Mouse (Mus musculus): ENCODE results near the gene Ostf1. TPM values are rescaled to one million over a fixed set of nuclear protein-coding genes. Genes with fewer than 3 reads are reported as not detected.

The Ostf1 gene
- total and polyA plus RNA-seq, 3 experiments, result 110 to 175 (median 131) TPM

- in situ Hi-C loops (cut with MboI; ENCODE audit: low pct_ligation_motif_present, low pct_unique_long_range_greater_than_20kb, low sequenced_read_pairs) (loop anchor here (25.0 kb wide), 1 partner anchor 244 kb away; no protein-coding TSS in a partner anchor), dilution Hi-C loops (cut with MboI; ENCODE audit: extremely low pct_ligation_motif_present, extremely low pct_unique_long_range_greater_than_20kb, low sequenced_read_pairs) (no loop called here)
- Histone ChIP-seq H3K27me3 (replicated peaks) (no peaks in the 10 kb centered on the region), H3K79me2 (replicated peaks; ENCODE audit: control insufficient read depth, extremely low read depth, insufficient read depth, poor library complexity, severe bottlenecking) (no peaks in the 10 kb centered on the region; the same call in none of the 2 replicates), H3K4me2 (ENCODE audit: insufficient read depth, low read depth, poor library complexity, severe bottlenecking) (no peak overlapping the region), H3K4me1 (ENCODE audit: control insufficient read depth in 1 of 2, insufficient read depth in 2 of 2) (peaks cover 0 to 24% of the 10 kb centered on the region in 2 experiments; a peak in 2 of 4 replicates), H3K27ac (ENCODE audit: insufficient read depth, low read depth) (no peak overlapping the region), H3K9me3 (replicated peaks; ENCODE audit: low read length) (no peaks in the 10 kb centered on the region), H3K9ac (ENCODE audit: insufficient read depth, low read depth) (no peak overlapping the region), H3K36me3 (replicated peaks in 1 of 2; ENCODE audit: control insufficient read depth in 1 of 2, insufficient read depth in 1 of 2, low read length in 1 of 2) (peaks cover 33 to 62% of the 10 kb centered on the region in 2 experiments), H3K4me3 (replicated peaks in 1 of 3; ENCODE audit: low read depth in 2 of 3, low read length in 2 of 3, poor library complexity in 1 of 3) (no peak overlapping the region)
- TF ChIP-seq ZNF384 (IDR thresholded peaks at IDR 0.05; ENCODE audit: low read depth, low read length), result no peak
- TF ChIP-seq ZKSCAN1 (IDR thresholded peaks at IDR 0.05; ENCODE audit: borderline replicate concordance, low read depth, low read length), result no peak
- DNase-seq (ENCODE audit: extremely low read depth), result no peak
Observed at GRCm38 (mm10) chr19:18592919-18593318, 38.7 kb downstream of the Ostf1 start.

GRCm38 (mm10) chr19:18590942-18591354 is 40.7 kb downstream of the Ostf1 start:
- DNase-seq (ENCODE audit: extremely low read depth), result no peak
- Histone ChIP-seq H3K9ac (ENCODE audit: insufficient read depth, low read depth) (no peak overlapping the region), H3K4me1 (ENCODE audit: control insufficient read depth in 1 of 2, insufficient read depth in 2 of 2) (peaks cover 0 to 11% of the 10 kb centered on the region in 2 experiments; a peak in 2 of 4 replicates), H3K27me3 (replicated peaks) (no peaks in the 10 kb centered on the region), H3K27ac (ENCODE audit: insufficient read depth, low read depth) (no peak overlapping the region), H3K36me3 (replicated peaks in 1 of 2; ENCODE audit: control insufficient read depth in 1 of 2, insufficient read depth in 1 of 2, low read length in 1 of 2) (peaks cover 37 to 80% of the 10 kb centered on the region in 2 experiments), H3K9me3 (replicated peaks; ENCODE audit: low read length) (no peaks in the 10 kb centered on the region), H3K4me3 (replicated peaks in 1 of 3; ENCODE audit: low read depth in 2 of 3, low read length in 2 of 3, poor library complexity in 1 of 3) (no peak overlapping the region), H3K79me2 (replicated peaks; ENCODE audit: control insufficient read depth, extremely low read depth, insufficient read depth, poor library complexity, severe bottlenecking) (no peaks in the 10 kb centered on the region; the same call in 1 of the 2 replicates), H3K4me2 (ENCODE audit: insufficient read depth, low read depth, poor library complexity, severe bottlenecking) (no peak overlapping the region)
- in situ Hi-C loops (cut with MboI; ENCODE audit: low pct_ligation_motif_present, low pct_unique_long_range_greater_than_20kb, low sequenced_read_pairs), result loop anchor here (25.0 kb wide), 1 partner anchor 246 kb away; no protein-coding TSS in a partner anchor
- TF ChIP-seq RCOR1 (conservative IDR thresholded peaks at IDR 0.05; ENCODE audit: low read depth, low read length) (no peak), ELF1 (IDR thresholded peaks at IDR 0.05; ENCODE audit: low read depth, low read length) (no peak), NELFE (IDR thresholded peaks at IDR 0.05; ENCODE audit: low read depth, low read length) (no peak), USF2 (conservative IDR thresholded peaks at IDR 0.05; ENCODE audit: low read depth, low read length) (no peak), KAT2A (IDR thresholded peaks at IDR 0.05; ENCODE audit: insufficient replicate concordance, low read length) (no peak), E2F4 (IDR thresholded peaks at IDR 0.05; ENCODE audit: insufficient replicate concordance, low read depth, low read length) (no peak), ZKSCAN1 (IDR thresholded peaks at IDR 0.05; ENCODE audit: borderline replicate concordance, low read depth, low read length) (no peak), TBP (conservative IDR thresholded peaks at IDR 0.05; ENCODE audit: low read depth, low read length) (no peak), MXI1 (IDR thresholded peaks at IDR 0.05; ENCODE audit: low read depth, low read length) (no peak), ZC3H11A (IDR thresholded peaks at IDR 0.05; ENCODE audit: low read depth, low read length) (no peak), CHD2 (IDR thresholded peaks at IDR 0.05; ENCODE audit: low read length) (no peak), POLR2A (IDR thresholded peaks at IDR 0.05; ENCODE audit: low read depth, low read length) (no peak), MAX (IDR thresholded peaks at IDR 0.05; ENCODE audit: low read length) (no peak), IRF4 (IDR thresholded peaks at IDR 0.05; ENCODE audit: low read depth, low read length) (no peak), CTCF (conservative IDR thresholded peaks at IDR 0.05 in 1 of 2, IDR thresholded peaks at IDR 0.05 in 1 of 2; ENCODE audit: low read depth in 2 of 2, low read length in 2 of 2) (no peak)
- dilution Hi-C loops (cut with MboI; ENCODE audit: extremely low pct_ligation_motif_present, extremely low pct_unique_long_range_greater_than_20kb, low sequenced_read_pairs), result no loop called here

All from CH12.LX (cell line).